Mouse (Mus musculus) bone marrow, adult 2 months (tissue): ENCODE results near the gene Sdccag8. TPM values are rescaled to one million over a fixed set of nuclear protein-coding genes. Genes with fewer than 3 reads are reported as not detected.

Experiments used
- H3K27ac ChIP-seq: fragments of 200-500 bp; 2 replicates; pipeline ENCODE4 v1.5.1; 2012; ENCODE audit warnings: low read depth, mild to moderate bottlenecking, control low read depth, inconsistent platforms, low read length; ENCODE audit not compliant: control insufficient read depth, poor library complexity, insufficient read depth
- H3K4me1 ChIP-seq: fragments of 200-500 bp; 2 replicates; pipeline ENCODE4 v1.6.1; 2011; ENCODE audit warnings: low read length; ENCODE audit not compliant: control insufficient read depth, insufficient read depth
- H3K4me3 ChIP-seq: fragments of 200-500 bp; replicated peaks from 2 replicates; pipeline ENCODE3; 2011; ENCODE audit warnings: mild to moderate bottlenecking, low read depth, low read length, control low read depth; ENCODE audit not compliant: control insufficient read depth
- CTCF ChIP-seq: fragments of 200-500 bp; IDR thresholded peaks from 2 replicates; pipeline ENCODE4 v1.5.1; 2011; ENCODE audit warnings: low read length, control low read depth; ENCODE audit not compliant: control insufficient read depth, insufficient read depth
- POLR2A ChIP-seq: fragments of 200-500 bp; IDR thresholded peaks from 2 replicates; pipeline ENCODE4 v1.6.1; 2011; ENCODE audit warnings: low read depth, mild to moderate bottlenecking, control low read depth, low read length, borderline replicate concordance; ENCODE audit not compliant: control insufficient read depth
- WGBS: fragments of 180-500 bp; shearing (Covaris S2); methylation state at CpG from one replicate; pipeline ENCODE4 v1.1.7; 2018; 5-methylcytosine and 5-hydroxymethylcytosine counted together
- polyA plus RNA-seq: library from polyadenylated mRNA; stranded (reverse); fragments of >200 nt; gene quantifications from 2 replicates; pipeline ENCODE4 v1.2.4, GENCODE M21; 2011; ENCODE audit warnings: low replicate concordance; ENCODE audit not compliant: missing spikeins, insufficient read depth, insufficient read length

Gene Sdccag8
- polyA plus RNA-seq = 3.8 and 9.2 TPM in 2 replicates

- WGBS = under 1% methylated on average over 25 of the region's 25 CpGs
- H3K4me1 ChIP-seq = peaks cover 6% of the 10 kb centered on the region
Measured at GRCm38 (mm10) chr1:176814591-176815062, at the start of gene Sdccag8. Gene Sdccag8, plus strand, starts transcription at chr1:176814660.

GRCm38 (mm10) chr1:176774533-176774932 is 39.9 kb upstream of the Sdccag8 start:
- no peaks in the 10 kb centered on the region for H3K4me1 ChIP-seq
- H3K27ac ChIP-seq = no peak overlapping the region
- H3K4me3 ChIP-seq = no peak overlapping the region
- 86% methylated on average over 4 of the region's 4 CpGs for WGBS
- TF ChIP-seq CTCF = no peak
- TF ChIP-seq POLR2A = no peak

More at GRCm38 (mm10) chr1:176814591-176815062, at the start of gene Sdccag8:
- Histone ChIP-seq H3K27ac (peak within 1 kb of the TSS; percentile 96), H3K4me3 (peak within 1 kb of the TSS; percentile 80)
- TF ChIP-seq CTCF (0 out of 2 replicates have a peak, but pooled peaks have one; percentile 0), POLR2A (peak; percentile 16; the same call in 1 of the 2 replicates)

DNA sequence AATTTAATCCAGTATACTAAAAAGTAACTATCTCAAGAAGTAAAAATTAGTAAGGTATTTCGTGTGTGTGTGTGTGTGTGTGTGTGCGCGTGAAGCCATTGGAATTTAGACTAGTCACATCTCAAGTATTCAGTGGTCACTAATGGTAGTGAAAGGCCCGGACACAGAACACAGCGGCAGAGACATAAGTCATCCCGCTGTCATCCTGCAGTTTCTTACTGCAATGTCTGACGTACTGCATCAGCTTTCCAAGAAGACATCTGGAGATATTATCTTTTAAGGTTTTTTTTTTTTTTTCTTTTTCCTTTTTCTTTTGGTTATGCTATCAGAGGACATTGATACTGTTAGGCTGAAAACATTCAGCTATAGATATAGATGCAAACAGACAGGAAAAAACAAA is 25.1 kb upstream of the Sdccag8 start:
- TF ChIP-seq POLR2A = no peak
- TF ChIP-seq CTCF = no peak
- 93% methylated on average over 7 of the region's 7 CpGs for WGBS
- H3K4me3 ChIP-seq = no peak overlapping the region
- no peak overlapping the region for H3K27ac ChIP-seq
- no peaks in the 10 kb centered on the region for H3K4me1 ChIP-seq

- WGBS = 86% methylated on average over 1 of the region's 1 CpGs
- Histone ChIP-seq H3K4me3 (no peak overlapping the region), H3K27ac (no peak overlapping the region), H3K4me1 (no peaks in the 10 kb centered on the region)
- no peak for TF ChIP-seq POLR2A
Measured at GRCm38 (mm10) chr1:176792175-176792574, 22.3 kb upstream of the Sdccag8 start.

DNA sequence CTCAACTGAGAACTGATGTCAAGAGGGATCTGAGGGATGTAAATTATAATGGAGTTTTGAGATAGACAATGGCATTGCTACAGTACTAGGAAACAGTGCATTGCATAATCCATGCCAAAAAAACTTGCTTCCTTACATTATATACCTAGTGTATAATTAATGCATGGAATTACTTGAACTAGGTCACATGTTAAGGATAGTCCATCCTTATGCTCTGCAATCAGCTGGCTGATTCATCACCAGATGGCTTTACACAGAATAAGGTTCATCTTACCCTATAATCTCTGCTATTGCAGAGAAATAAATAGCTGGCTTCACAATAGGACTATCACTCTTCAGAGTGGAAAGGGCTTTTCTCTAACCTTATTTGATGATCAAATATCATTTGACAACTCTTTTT is 15.8 kb upstream of the Sdccag8 start:
- TF ChIP-seq CTCF (no peak), POLR2A (no peak)

DNA sequence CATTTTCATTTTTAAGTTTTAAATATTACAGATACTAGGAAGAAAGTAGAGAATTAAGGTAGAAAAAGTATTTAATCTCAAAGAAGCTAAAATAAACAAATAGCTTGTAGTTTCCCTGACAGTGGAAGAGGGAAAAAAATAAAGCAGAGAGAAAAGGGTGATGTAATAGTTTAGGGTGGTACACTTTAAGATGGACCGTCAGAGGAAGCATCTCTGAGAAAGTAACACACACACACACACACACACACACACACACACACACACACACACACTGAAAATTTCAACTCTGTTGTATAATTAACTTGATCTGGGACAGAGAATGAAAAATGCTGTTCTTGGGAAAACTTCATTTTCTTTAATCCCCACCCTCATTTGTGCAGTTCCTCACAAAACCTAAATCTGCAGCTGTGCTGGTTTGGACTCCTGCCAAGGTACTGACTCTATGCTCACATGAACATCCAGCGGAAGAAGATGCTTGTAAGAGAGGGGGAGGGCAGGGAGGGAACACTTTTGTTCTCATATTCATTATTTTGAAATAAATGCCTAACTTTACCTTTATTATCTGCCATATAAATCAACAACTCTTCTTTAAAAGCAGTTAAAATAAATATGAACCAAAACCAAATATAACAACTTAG is 13.6 kb upstream of the Sdccag8 start:
- TF ChIP-seq CTCF (no peak), POLR2A (no peak)
- Histone ChIP-seq H3K4me3 (no peak overlapping the region), H3K27ac (no peak overlapping the region), H3K4me1 (no peaks in the 10 kb centered on the region)
- WGBS = 13% methylated on average over 2 of the region's 2 CpGs

More for the DNA sequence above, 15.8 kb upstream of the Sdccag8 start:
- H3K4me1 ChIP-seq = no peaks in the 10 kb centered on the region
- H3K4me3 ChIP-seq = no peak overlapping the region
- H3K27ac ChIP-seq = no peak overlapping the region

DNA sequence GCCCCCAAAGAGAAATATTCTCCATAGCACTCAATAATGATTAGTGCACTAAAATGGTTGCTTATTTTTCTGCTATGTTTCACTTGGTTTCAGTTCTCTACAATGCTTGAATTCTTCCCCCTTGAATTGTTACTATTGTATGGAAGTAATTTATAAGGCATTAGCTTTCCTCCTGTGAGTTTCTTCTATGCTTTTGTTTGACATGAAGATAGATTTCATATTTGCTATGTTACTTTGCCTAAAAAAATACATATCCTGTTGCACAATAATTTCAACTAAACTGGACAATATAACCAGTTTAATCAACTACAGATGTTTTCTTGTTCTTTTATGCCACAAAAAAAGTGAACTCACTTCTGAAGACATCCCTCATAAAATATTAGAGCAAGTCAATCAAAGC is 4.3 kb upstream of the Sdccag8 start:
- no peak for TF ChIP-seq CTCF
- no peak for TF ChIP-seq POLR2A
- no peak overlapping the region for H3K27ac ChIP-seq
- H3K4me1 ChIP-seq = no peaks in the 10 kb centered on the region; the same call in 1 of the 2 replicates
- no peak overlapping the region for H3K4me3 ChIP-seq

GRCm38 (mm10) chr1:176811892-176812291 is 2.6 kb upstream of the Sdccag8 start:
- Histone ChIP-seq H3K4me1 (peaks cover under 1% of the 10 kb centered on the region; the same call in 1 of the 2 replicates), H3K4me3 (no peak overlapping the region), H3K27ac (no peak overlapping the region)
- 46% methylated on average over 3 of the region's 3 CpGs for WGBS
- no peak for TF ChIP-seq POLR2A

- TF ChIP-seq POLR2A (no peak), CTCF (no peak)
- 11% methylated on average over 11 of the region's 11 CpGs for whole genome bisulfite sequencing
- Histone ChIP-seq H3K27ac (peak overlapping the region; percentile 96), H3K4me3 (peak overlapping the region; percentile 80), H3K4me1 (peaks cover 1% of the 10 kb centered on the region; the same call in 1 of the 2 replicates)
Measured at GRCm38 (mm10) chr1:176812491-176813291, 1.8 kb upstream of the Sdccag8 start.
